Mouse (Mus musculus) lung, adult 18-20 months (tissue): ENCODE measurements around the gene Efna5.

Experiments used
- DNase-seq, 2 experiments: peaks; one replicate each; pipeline ENCODE4 v3.0.0; 2022; ENCODE audit warnings: mixed read lengths in 2 of 2

Gene Efna5

GRCm38 (mm10) chr17:62592436-62593074 lies 288.6 kb downstream of the Efna5 start:
- DNase-seq = no peak

GRCm38 (mm10) chr17:62591581-62592435 lies 289.3 kb downstream of the Efna5 start:
- DNase-seq = no peak

- DNase-seq = no peak
Observed at GRCm38 (mm10) chr17:62590685-62591460, 290.2 kb downstream of the Efna5 start.

GRCm38 (mm10) chr17:62580127-62580526 lies 301.0 kb downstream of the Efna5 start:
- no peak for DNase-seq

GRCm38 (mm10) chr17:62579618-62580017 lies 301.5 kb downstream of the Efna5 start:
- DNase-seq = no peak

- DNase-seq = no peak
Observed at GRCm38 (mm10) chr17:62574499-62575265, 306.4 kb downstream of the Efna5 start.

GRCm38 (mm10) chr17:62570101-62570500 lies 311.0 kb downstream of the Efna5 start:
- no peak for DNase-seq

- DNase-seq = no peak
Observed at GRCm38 (mm10) chr17:62568019-62568418, 313.1 kb downstream of the Efna5 start.

GRCm38 (mm10) chr17:62565632-62566031 lies 315.5 kb downstream of the Efna5 start:
- DNase-seq = no peak

GRCm38 (mm10) chr17:62562439-62562838 lies 318.7 kb downstream of the Efna5 start:
- DNase-seq = no peak

GRCm38 (mm10) chr17:62557215-62557614 lies 323.9 kb downstream of the Efna5 start:
- peak in 1 of 2 experiments; percentile 1 for DNase-seq
